Mouse (Mus musculus) induced T-regulatory cell, adult 2 months (primary cell): ENCODE measurements around the gene Apobec2.
"Not testable (repeated sequence)": the region's sequence is repeated elsewhere in the genome, so short reads cannot be mapped to it uniquely, and the experiment has no call there.

ENCODE experiments used
- DNase-seq: peaks from one replicate; pipeline ENCODE4 v3.0.0-alpha.2; 2012; ENCODE audit warnings: low read depth

Apobec2 gene

DNA sequence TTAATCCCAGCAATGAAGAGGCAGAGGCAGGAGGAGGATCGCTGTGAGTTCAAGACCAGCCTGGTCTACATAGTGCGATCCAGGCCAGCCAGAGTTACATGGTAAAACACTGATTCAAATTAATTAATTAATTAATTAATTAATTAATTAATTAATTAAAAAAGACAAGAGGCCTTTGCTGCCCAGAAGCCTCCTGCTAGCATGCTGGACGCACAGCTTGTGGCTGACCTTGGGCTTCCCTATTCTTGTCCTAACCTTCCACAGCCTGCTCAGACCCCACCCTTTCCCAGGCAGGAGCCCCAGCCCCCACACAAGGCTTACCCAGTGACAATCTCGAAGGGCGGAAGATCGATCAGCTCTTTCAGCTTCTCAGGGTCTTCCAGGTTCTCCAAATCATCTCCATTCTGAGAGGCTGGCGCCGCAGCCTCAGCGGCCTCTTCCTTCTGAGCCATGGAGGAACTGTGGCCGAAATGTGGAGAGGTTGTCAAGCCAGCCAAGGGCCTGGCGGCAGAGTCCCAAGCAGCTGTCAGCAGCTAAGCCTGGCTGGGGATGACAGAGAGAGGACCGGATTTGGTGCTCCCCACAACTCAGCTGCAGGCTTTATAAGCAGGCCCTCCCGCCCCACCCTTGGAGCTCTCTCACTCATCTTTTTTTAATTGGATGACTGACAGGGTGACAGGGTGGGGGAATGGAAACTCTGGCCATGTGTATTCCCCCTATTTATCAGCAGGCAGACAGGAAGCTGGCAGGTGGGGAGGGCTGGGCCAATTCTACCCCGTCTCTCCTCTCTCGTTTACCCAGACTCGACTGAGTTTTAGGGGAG is at the start of gene Apobec2:
Gene Apobec2, minus strand, starts transcription at position 773 of the 823 bp plus-strand sequence.
- peak; percentile 40 for DNase-seq

DNA sequence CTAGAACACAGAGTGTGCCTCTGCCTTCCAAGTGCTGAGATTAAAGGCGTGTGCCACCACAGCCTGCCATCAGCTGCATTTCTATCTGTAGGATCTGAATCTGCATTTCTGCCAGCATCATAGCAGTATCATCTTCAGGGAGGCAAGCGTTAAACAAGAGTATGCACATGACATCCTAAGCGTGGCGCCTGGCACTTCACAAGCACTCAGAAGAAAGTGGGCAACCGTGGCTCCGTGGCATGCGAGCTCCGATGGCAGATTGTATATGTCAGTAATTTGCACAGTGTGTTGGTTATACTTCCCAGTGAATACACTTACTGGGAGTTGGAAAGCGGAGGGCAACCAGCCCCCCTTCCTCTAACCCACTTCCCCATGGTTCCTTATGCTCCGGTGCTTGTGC is 47.2 kb upstream of the Apobec2 start:
- DNase-seq, result no peak

DNA sequence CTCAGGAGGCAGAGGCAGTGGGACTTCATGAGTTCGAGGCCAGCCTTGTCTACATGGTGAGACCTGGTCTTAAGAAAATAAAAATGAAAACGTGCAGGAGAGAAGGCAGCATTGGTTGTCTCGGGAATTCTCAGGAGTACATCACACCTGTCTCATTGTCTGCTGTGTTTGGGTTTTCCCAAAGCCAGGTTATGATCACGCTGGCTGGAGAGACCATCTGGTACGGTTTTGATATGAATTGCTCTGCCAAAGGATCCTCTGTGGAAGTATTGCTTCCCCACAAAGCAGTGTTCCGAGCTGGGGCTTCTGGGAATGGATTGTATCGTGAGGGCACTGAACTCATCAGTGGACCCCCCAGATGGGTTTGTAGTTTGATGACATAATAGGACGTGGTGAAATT is 42.7 kb upstream of the Apobec2 start:
- no peak for DNase-seq

DNA sequence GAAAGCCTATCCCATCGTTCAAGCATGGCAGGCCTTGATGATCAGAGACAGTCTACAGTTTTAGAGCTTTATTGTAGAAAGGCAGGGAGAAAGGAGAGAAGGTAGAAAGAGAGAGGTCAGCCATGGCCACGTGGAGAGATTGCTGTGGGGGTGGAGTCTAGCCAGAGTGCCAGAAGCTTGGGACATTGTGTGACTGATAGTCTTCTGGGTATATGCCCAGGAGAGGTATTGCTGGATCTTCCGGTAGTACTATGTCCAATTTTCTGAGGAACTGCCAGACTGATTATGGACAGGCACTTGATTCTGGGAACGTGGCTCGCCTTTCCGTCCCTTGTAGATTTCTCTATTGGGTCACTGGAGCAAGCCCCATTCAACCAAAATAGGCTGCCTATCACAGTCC is 41.6 kb upstream of the Apobec2 start:
- not testable (repeated sequence) for DNase-seq

DNA sequence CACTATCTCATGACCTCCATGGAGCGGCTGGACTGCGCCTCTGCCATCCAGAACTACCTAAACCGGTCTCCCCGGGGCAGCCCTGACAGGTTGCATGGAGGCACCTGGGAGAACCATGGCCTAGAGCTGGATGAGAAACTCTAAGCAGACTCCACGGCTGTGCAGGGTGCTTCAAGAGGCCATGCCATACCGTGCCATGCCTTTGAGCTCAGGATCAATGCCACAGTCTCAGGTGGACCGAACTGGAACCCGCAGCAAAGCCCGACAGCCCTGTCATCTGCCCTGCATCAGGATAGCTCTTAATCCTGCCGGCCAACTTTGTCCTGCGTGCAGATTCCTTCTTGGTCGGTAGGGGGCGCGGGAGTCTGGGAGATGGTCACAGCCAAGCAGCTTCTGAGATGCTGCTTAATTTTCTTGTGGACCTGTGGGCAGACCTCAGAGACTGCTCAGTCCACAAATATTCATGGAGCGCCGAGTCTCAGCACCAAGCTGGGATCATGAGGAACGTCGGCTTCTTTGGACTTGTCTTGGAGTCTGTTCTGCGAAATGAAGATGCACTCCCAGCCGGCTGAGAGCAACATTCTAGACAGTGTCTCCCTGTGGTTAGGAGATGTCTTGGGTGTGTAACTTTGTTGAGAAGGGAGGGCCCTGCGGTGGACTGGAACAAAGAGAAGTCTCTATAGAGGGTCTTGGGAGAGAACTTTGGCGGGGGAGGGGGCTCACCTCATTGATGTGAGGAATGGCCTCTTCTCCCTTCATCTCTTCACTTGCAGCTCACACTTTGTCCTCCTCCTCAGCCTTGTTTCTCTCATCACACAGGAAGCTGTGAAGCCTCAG is 34.9 kb upstream of the Apobec2 start:
- peak; percentile 81 for DNase-seq

DNA sequence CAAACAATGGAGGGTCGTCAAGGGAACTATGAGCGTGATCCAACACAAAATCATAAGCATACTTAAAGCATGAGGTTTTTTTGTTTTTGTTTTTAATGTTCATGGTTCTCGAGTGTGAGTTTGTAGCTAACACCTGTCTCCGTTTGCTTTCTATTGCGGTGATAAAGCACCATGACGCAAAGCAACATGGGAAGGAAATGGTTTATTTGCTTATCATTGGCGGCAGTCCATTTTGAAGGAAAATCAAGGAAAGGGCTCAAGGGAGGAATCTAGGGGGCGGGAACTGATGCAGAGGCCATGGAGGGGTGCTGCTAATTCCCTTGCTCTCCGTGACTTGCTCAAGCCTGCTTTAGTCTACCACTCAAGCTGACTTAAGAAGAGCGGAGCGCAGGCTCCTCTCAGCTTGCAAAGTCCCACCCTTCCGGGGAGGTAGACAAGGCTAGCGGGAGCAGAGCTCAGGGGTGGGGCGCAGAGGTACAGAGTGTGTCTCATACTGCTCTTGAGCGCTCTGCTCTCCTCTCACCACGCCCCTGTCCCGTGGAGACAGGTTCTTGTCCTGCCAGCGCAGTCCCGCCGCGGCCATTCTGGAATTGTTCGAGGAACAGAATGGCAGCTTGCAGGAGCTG is 34.2 kb upstream of the Apobec2 start:
- peak; percentile 61 for DNase-seq

DNA sequence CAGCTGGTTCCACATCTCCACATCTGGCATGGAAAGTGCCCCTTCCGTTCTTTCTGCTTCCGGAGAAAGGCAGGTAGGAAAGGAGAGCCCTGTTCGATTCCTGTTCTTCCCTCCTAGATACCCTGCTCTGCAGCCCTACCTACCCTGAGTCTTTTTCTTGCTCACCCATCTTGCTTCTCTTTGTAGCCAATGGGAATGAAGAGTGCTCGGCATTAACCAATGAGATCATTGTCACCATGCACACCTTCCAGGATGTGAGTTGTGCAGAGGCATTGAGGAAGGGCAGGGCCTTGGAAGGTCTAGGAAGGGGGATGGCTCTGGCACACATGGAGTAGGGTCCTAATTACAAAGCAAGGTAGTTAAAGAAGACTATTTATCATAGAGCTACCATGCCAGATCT is 30.7 kb upstream of the Apobec2 start:
- DNase-seq, result peak; percentile 54

DNA sequence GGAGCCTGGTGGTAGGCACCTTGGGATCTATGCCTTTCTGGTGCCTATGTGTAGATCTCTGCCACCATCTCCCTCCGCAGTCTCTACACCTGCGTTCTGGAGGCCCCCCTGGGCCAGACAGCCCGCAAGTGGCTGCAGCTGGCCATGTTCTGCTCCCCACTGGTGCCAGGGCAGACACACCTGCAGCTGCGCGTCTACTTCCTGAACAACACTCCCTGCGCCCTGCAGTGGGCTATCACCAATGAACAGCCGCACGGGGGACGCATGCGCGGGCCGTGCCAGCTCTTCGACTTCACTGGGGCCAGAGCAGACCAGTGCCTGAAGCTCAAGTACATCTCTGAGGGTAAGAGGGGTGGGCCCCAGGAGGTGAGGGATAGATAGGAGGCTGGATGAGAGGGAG is 29.4 kb upstream of the Apobec2 start:
- peak; percentile 72 for DNase-seq

DNA sequence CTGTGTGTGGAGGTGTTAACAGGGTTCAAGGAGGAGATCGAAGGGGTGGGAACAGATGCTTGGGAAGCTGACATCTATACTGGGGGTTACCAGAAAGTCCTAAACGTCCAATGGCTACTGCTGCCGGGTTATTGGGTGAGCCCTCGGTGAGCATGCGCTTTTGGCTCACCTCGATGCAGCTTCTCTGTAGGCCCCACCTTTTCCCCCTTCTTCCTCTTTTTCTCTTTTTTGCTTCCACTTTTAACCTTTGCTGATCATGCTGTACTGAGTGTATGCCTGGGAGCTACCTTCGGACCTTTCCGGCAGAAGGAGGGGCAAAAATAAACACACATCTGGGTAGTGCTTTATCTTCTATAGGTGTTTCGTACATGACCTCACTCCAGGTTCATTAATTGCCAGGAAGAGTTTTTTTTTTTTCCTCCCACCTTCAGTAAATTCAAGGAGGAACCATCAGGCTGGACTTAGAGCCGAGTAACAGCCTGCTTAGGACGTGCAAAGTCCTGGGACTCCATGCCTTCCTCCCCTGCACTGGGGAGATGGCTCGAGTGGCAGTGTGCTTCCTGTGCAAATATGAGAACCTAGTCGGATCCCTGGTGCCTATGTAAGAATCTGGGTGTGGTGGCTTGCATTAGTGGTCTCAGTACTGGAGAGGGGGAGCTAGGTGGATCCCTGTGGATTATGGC is 25.4 kb upstream of the Apobec2 start:
- DNase-seq, result no peak

DNA sequence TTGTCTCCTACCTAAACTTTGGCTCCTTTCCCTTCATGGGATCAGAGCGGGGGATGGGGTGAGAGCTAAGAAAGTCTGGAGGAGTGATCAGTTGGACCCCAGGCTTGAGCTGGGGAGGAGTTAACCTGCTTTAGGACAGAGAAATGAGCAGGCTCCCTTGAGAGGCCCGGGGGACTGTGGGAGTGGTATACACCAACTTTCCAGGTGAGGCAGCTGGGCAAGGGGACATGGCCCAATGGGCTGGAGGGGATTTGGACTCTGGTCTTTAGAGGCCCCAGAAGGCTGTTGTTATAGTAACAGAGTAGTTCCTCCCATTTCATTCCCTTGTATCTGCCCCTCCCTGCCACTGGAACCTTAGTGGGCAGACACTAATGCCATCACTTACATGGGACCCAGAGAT is 23.2 kb upstream of the Apobec2 start:
- no peak for DNase-seq

DNA sequence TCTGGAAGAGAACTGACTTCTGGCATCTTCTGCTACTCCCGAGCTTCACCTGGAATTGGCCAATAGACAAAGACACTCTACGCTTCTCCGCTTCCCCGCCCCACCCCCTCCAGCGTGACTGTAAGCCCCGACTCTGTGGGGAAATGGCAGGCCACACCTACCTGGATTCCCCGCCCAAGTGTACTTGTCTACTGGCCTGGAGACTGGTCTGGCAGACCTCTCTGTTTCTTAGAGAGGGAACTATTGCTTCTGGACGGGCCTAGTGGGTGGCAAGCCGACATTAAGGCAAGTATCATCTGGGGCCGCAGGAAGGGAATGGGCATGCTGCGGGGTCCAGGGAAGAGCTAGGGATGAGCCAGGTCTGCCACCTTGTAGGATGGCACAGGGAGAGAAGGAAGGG is 22.0 kb upstream of the Apobec2 start, which contains the start of gene Unc5cl:
Gene Unc5cl, plus strand, starts transcription at position 214 of the 400 bp plus-strand sequence.
- DNase-seq, result no peak

DNA sequence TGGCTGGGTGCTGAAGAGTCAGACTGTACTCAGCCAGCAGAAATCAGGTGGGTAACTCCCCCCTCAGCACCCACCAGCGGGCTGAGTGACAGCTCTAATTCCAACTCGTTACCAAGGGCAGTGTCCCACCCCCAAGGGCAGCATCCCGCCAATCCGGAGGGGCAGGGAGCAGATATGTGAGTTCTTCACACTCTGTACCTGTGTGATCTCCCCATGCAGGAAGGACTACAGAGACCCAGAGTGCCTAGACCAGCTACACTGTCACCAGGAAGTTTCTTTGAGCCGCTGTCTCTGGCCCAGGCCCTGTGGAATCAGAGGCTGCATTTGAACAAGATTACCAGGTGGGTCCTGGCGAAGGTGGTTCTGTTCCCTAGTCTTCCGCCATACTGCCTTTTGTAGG is 21.5 kb upstream of the Apobec2 start:
- DNase-seq, result no peak

DNA sequence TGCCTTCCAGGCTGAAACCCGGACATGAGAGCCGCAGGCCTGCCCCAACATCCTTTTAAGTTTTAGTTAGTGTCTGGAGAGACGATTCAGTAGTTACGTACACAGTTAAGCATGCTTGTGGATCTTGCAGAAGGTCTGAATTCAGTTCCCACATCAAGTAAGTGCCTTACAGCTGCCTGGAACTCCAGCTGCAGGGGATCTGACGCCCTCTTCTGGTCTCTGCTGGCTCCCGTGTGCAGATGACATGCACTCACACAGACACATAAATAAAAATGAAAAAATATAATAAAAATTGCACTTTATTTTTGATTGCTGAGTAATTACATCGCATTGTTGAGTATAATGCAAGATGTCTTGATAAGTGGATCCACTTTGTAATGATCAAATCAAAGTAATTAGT is 20.8 kb upstream of the Apobec2 start:
- no peak for DNase-seq

DNA sequence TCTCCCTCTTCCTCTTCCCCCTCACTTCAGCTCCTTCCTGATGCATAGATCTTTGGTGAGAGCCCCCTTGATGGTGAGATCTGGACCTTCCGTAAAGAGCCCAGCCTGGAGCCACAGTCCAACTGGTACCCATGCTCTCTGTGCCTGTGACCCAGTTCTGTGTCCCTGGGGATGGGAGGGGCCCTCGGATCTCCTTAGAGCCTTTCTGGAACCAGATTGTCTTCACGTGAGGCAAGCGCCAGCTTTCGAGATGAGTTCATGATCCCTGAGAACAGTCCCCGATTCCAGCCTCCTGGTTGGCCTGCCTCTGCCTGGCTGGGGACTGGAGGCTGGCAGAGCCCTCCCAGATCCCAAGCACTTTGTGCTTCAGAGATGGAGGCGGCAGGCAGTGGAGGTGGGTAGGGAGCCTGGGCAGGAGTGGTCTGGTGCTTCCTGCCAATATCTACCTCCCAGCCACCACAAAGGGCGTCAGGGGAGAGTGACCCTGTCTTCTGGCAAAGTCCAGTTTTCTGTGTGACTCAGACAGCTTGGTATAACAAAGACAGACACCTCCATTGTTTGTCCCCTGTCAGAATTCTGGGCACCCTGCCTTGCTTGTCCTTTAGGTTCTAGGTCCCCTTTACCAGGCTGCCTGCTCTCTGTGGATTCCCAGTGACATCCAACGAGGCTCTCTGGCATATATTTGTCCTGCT is 19.2 kb upstream of the Apobec2 start:
- DNase-seq, result no peak

DNA sequence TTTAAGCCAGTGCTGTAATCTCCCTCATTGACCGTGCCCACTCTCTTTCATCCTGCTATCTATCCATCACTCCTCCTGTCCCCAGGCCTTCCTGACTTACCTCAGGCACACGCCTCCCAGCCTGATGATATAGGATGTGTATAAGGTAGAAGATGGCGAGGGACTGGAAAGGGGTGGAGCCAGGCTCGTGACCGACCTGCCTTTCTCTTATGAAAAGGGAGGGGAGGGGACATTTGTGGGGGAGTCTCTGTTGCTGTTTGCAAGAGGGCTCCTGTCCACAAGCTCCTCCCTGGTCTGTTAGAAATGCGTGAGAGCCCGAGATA is 18.6 kb upstream of the Apobec2 start, which contains the start of gene Tspo2:
Gene Tspo2, minus strand, starts transcription at position 170 of the 323 bp plus-strand sequence.
- DNase-seq, result no peak

DNA sequence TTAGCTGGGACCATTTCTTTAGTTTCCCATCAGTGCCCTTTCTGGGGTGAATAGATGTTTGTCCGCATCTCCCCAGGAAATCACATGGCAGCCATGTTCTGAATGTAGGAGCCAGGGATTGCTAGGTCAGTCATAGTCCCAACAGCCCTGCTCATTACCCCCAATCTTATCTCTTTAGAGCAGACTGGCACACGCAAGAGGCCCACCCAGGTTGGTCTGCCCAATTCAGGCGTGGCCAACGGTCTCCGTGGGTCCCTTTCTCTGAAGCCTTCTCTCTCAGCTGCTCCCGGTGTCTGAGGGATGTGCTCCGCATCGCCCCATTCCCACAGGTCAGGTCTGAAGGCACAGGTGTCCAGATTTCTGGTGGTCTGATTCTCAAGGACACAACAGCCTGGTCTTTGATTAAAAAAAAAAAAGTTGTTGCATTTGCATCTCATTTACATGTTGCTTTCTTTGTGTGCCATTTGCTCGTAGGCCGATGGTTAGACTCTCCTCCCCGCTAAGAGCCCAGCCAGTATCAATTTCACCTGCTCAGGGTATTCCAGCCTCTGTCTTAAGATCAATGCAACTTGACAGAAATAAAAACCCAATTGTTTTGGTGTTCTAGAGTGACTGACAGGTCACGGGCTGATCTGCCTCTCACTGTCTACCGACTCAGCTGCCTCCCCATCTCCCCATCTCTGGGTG is 18.1 kb upstream of the Apobec2 start:
- DNase-seq, result no peak

DNA sequence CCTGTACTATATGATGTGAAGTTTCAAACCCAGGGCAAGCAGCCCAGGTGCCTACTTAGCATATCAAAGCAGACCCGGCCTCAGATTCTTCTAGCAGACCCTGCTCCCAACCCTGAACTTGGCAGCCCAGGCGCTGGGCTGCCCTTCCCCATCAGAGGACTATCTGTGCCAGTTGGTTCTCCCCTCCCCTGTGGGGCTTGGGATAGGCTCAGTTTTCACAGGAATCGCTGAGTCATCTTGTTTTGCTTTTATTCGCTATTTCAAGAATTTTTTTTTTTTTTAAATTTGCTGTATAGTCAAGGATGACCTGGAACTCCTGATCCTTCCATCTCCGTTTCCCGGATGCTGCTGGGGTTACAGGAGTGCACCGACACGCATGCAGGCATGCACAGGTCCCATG is 14.9 kb upstream of the Apobec2 start:
- no peak for DNase-seq

DNA sequence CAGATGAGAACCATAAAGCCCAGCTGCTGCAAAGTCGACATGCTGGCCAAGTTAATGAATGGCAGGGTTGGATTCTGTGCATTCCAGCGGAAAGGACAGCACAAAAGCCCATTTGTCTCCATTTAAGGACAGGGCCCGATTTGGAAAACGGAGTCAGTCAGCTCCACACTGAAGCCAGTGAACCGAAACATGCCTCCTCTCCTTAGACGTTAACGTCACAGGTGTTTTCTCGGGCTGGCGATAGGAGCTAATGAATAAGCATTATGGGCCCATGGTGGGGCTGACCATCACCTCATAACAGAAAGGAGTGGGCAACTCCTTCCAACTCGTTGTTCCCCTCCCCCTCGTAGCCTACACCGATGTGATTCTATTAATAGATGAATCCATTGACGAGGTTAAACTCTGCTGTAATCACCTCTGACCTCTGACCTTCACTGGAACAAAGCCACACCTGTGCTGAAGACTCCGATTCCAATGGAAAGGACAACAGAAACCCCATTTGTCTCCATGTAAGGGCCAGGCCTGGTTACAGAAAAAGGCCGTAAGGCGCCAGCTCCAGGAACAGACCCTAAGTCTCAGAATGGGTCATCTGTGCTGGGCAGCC is 10.9 kb upstream of the Apobec2 start:
- DNase-seq, result no peak

DNA sequence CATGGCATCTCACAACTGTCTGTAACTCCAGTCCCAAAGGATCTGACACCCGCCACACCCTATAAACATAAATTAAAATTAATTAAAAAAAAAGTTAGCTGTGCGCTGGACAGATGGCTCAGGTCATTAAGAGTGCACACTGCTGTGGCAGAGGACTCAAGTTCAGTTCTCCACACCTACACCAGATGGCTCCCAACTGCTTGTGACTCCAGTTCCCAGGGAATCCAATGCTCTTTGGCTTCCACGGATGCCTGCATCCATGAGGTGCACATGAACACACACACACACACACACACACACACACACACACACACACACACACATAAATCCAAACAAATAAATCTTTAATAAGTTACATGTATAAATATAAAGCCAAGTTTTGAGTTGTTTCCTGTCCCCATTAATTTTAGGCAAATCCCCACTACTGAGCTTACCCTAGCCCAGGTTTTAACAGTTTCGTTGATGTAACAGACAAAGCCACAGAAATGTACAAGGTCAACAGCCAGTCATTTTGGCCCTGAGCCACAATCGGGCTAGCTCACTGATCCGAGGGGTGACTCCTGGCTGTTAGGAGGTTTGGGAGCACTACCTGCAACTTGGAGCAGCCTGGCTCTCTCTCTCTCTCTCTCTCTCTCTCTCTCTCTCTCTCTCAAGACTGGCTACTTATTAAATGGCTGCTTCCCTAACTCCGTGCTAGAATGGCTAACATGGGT is 10.2 kb upstream of the Apobec2 start:
- DNase-seq, result no peak

DNA sequence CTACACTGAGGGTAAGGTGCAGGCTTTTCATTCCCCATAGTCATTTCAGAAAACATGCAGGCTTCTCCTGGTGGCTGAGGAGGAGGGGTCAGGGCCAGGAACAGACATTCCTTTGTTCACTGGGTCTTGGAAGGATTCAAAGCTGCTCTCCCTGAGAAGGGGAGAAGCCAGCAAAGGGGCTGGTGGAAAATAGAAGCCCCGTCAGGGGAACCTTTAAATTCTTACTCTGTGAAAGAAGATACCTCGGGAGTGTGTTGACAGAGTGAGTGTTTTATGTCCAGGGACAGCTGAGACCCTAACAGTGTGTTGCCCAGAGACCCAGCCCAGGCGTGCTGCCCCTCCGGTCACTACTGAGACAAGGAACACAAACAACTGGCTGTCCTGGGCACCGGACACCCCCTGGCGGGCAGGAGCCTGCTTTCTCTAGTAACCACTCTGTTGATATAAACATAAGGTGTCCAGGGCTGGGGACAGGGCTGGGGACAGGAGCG is 4.7 kb upstream of the Apobec2 start:
- DNase-seq, result no peak
